Mouse (Mus musculus): ENCODE data around the gene Rspry1.

DNA sequence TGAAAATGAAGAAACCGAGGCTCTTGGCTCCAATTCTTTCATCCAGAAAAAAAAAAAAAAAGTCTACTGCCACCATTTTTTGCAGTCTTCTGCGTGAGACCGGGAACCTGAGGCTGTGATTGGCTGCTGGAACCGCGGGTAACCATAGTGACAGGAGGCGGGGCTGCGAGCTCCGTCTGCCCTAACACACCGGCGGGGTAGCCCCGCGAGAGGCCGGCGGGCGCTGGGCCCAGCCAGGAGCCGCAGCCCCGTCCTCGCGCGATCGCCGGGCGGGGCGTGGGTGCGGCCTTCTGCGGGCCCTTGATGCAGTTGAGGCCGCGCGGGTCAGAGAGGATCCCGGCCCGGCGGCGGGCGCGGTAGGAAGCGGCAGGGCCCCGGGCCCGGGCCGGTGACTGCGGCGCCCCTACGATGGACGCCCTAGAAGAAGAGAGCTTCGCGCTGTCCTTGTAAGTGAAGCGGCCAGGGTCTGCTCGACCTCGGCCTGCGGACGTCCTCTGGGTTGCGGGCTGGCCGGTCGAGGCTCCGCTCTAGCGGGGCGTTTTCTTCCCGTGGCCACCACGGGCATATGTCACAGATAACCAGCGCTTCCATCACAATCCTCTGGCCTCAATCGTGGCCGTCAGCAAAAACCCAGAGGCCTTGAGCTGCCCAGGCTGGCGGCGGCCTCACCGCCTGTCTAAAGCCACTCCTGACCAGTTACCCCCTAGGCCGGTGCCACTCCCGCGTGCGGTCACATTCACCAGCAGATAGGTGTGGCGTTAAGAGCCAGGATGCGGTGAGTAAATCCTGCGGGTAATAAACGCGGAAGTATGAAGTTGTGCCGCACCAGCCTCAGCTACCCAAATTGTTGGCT is 64.9 kb downstream of the Rspry1 start, which contains the start of gene Arl2bp:
- TF ChIP-seq CTCF (IDR thresholded peaks at IDR 0.05): no peak
- no peak for TF ChIP-seq EP300 (IDR thresholded peaks at IDR 0.05)
